Mouse (Mus musculus): ENCODE measurements around the gene Ndufa5. TPM values are rescaled to one million over a fixed set of nuclear protein-coding genes. Genes with fewer than 3 reads are reported as not detected.

Ndufa5 gene
- total RNA-seq (2022), result 100 to 1,000 TPM; 252 to 307 (median 286) TPM

DNA sequence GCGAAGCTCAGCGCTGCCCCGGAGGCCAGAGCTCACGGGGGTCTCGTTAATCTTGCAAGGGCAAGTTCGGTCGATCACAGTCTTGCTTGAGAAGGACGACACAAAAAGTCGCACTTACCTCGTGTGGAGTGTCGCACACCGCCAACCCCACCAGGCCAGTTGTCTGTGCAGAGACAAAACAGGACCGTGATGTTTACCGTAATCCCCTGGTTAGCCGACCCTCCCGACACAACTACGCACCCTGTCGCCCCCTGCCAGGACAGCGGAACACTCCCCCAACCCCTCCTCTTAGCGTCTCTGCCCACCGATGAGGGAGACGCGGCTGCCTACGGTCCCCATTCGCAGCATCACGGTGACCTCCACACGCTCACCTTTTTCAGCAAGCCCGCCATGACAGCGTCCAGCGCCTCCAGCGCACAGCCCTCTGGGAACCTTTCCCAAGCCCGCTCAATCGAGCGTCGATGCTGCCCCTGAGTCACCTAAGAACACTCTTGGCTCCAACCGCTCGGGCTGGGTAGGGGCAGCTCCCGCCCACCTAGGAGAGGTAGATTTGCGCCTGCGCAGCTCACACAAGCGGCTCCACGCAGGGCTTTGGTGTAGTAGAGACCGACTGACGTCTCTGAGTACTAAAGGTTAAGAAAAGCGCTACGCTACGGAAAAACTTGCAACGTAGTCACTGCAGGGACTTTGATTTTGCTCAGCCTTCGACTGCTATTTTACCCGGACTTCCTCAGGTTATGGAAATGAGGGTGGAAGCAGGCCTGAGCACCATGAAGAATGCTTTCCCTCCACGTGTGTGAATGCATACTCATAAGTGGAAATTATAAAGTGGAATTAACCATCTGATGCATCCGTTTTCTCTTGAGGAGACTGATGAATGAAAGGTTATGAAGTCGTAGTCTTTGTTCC lies at the start of gene Ndufa5:
Gene Ndufa5, minus strand, starts transcription at position 859 of the 909 bp plus-strand sequence.
- peak; percentile 72 to 91 for DNase-seq (ENCODE audit: low spot score in 2 of 2)

DNA sequence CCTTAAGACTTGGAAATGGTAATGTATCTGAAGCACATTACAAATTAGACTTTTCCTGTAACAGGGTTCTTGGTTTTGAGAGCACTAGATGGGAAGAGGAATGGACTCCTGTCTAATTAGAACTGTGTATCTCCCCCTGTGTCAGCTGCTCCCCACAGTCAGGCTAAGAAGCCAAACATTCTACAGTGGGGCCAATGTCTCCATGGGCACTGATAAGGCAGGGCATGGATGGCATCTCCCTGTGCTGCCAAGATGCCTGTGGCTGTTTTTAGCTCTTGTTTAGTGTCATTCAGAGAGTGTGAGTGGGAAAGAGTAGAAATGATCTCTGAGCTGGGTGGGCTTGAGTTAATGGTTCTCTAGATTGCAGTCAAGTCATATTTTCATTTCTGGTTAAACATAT lies 45.5 kb upstream of the Ndufa5 start:
- DNase-seq (ENCODE audit: low spot score in 2 of 2), result no peak

DNA sequence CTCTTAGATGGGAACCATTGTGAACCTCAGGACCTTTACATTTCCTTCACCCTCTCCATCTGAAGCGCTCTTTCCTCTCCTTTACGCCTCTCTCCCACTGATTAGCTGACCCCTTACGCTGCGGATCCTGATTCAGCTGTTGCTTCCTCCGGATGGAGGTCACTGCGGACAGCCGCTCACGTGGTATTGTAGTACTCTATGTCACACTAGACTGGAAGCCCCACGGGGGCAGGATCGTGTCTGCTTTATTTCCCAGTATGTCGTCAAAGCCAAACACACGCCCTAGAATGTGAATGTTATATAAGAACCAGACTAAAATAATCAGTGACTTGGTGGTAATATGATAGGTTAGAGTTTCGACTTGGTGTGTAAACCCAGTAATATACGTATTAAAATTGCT lies 44.6 kb upstream of the Ndufa5 start:
- no peak for DNase-seq (ENCODE audit: low spot score in 2 of 2)

DNA sequence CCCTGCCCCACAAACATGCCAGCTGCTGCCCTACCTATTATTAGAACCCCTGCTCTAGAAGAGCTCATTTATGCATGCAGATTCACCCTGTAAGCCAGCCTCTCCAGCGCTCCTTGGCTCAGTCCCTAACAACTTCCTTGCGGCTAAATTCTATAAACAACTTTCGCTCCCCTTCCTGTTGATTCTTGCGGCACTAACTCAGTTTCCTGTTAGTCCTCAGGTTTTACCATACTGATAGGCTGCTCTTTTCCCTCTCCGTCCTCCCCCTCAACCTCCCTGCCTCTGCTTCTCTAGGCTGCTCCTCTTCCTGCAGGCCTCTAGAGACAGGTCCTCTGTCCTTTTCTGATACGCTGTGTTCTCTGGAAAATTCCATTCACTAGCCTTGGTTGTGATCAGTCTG lies 43.3 kb upstream of the Ndufa5 start:
- no peak for DNase-seq (ENCODE audit: low spot score in 2 of 2)

DNA sequence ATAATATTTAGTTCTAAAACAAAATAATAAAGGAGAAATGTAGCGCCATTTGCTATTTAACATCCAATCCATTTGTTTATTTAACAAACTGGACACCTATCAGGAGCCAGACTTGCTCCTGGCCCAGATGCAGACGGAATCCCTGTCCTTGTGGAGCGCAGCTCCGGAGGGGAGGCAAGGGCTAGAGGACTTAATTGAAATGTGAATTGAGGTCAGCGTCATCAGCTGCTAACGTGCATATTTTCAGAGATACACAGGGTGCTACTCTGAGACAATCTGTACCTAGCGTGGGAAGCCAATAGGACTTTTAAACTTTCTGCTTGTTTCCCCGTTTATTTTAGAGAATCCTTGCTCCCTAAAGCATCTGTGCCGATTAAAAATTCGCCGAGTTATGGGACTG lies 42.5 kb upstream of the Ndufa5 start:
- DNase-seq (ENCODE audit: low spot score in 2 of 2), result no peak

DNA sequence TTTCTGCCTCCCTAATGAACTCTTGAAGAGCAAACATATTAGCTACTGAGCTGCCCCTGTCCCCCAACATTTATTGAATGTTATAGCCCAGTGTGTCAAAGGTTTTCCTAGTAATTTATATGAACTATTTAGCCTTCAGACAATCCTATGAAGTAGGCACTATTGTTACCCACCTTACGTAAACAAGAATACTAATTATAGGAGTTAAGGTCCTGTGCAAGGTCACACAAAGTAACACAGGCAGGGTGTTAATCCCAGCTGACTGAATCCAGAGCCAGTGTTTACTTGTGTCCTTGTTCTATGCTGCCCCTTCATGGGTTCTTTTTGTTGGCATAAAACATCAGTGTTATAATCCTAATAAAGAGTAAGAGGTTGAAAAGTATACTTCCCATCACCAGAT lies 41.9 kb upstream of the Ndufa5 start:
- DNase-seq (ENCODE audit: low spot score in 2 of 2), result no peak

DNA sequence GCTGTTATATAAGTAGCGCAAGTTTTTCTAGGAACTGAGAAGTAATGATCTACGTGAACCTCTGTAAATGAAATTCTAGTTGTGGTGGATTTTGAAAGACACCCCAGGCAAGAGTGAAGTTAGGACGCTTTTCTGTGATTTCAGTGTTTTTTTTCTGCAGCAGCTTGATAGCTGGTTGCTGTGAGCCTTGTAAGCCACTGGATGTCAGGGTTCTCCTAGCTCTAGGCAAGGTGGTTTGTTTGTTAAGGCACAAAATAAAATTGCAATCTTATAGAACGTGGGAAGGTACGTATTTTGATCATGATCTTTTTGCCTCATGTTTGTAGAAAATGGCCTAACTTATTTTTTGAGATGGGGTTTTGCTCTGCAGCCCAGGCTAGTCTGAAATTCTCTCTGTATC lies 41.1 kb upstream of the Ndufa5 start:
- DNase-seq (ENCODE audit: low spot score in 2 of 2), result no peak

DNA sequence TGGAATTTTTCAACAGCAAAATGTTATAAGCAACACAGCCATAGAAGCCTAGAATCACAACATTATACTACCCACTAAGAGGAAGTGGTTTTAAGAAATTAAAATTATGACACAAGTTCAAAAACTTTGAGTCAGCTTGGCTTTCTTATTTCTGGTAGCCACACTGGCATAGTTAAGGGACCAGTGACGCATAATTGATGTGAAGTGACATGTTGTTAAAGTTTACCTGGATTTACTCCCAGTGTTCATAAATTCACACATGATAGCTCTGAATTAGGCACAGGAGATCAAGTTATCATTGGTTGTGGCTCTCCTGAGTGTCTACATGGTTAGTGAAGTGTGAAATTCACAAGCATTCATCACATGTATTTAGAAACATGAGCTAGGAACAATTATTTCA lies 37.1 kb upstream of the Ndufa5 start:
- DNase-seq (ENCODE audit: low spot score in 2 of 2), result no peak

DNA sequence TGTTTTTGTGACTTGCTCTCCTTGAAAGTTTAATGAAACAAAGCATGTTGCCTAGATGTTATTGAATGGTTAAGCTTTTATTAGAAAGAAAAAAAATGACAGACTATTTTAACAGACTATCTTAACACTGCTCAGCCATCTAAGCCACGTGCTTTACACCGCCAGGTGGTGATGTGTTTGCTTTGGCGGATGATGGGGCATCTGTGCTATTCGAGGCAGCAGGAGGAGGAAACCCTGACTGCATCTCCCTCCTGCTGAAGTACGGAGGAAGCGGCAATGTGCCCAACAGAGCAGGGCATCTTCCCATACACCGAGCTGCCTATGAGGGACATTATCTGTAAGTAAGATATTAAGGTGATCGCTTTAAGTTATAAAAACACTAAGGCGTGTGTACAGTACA lies 36.3 kb upstream of the Ndufa5 start:
- DNase-seq (ENCODE audit: low spot score in 2 of 2), result peak in 1 of 2 experiments; percentile 24

DNA sequence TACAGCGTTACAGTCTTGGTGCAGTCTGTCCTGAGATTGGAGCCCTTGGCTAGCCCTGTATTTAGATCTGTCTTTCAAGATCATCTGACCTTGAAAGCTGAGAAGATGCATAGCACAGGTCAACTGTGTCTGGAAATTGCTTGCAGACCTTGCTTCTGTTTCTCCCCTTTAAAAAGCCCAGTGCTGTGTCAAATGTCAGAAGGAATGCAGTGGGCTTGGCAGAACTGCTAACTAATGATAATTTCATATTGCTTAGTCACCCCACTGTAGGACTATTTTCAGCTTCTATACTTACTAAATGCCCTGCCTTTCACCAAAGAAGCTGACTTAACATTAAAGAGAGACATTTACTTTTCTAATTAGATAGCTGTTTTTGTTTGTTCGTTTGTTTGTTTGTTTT lies 27.7 kb upstream of the Ndufa5 start:
- no peak for DNase-seq (ENCODE audit: low spot score in 2 of 2)

DNA sequence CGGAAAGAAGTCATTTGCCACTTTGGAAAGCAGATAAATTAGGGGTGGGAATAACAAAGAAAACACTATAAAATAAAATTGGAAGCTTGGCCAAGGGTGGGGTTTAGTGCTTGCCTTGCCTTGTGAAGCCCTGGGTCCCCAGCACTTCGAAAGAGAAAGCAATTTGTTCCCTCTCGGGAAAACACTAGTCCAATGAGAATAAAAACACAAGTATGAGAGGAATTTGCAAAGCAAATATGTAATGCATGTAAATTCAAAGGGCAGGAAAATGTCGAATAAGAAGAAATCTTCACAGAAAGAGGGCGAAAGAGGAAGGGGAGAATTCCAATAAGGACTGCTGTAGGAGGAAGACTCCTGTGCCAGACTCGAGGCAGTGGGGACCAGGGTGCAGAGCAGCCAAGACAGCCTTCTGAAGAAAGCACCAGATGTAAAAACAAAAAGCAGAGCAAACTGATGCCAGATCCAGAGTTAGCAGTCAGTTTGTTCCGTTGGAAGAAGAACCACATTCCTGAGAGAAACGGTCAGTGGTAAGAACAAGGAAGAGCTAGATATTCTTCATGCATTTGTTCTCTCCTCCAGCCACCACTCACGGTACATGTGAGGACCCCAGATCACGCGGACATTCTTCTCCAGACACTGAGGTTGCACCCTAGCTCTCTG lies 26.7 kb upstream of the Ndufa5 start:
- no peak for DNase-seq (ENCODE audit: low spot score in 2 of 2)

DNA sequence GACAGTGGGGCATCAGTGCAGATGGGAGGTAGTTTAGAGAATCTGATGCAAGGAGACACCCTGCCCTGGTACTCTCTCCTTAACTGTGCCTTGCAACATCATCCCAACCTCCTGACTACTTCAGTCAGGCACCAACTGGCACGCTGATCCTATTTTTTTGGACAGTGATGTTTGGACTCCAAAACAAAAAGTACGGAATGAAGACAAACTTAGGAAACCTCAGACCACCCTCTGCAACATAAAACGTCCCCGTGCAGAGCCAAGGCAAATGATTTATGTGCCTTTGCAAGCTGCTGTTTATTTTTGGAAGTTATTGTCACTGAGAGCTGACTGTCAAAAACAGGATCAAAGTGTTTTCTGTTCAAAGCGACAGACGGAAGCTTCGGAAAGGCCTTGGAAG lies 24.2 kb upstream of the Ndufa5 start:
- no peak for DNase-seq (ENCODE audit: low spot score in 2 of 2)

DNA sequence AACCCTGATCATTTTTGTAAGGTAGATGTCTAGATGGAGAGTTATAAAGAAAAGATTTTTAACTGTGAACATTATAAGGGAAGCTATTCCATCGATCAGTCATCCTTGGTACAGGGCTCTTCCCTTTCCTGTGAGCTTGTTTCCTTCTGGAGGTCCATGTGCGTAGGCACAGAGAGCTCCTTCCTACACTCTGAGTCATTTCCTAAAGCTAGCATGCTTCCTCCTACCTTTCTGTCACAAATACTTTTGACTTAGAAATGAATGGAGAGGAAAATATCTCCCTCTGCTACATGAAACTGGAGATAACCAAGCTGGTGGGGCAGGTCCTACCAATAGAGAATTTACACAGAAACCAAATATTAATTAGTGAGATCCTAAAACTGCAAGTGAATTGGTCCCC lies 22.0 kb upstream of the Ndufa5 start:
- DNase-seq (ENCODE audit: low spot score in 2 of 2), result no peak

DNA sequence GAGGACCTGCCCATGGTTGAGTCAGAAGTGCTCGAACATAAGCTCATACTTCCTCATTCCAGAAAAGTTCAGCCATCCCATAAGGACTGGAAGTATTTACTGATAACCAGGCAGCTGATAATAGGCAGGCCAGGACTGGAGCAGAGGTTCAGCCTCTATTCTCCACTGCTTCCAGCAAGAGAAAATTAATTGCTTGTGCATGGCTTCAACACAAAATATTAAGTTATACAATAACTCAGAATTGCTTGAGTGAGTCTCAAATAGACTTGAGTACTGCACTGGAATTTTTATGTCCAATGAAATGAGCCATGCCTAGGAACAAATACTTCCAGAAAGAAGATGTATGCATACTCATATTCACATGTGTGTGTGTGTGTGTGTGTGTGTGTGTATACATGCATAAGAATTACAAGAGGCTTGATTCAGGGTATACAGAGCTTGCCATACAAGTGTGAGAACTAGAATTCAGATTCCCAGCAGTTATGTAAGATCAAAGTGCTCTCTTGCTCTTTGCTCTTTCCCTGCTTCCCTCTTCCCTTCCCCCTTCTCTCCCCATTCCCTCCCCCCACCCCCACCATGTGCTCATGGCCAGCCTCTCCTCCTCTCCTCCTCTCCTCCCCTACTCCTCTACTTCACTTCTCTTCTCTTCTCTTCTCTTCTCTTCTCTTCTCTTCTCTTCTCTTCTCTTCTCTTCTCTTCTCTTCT lies 19.1 kb upstream of the Ndufa5 start:
- no peak for DNase-seq (ENCODE audit: low spot score in 2 of 2)

DNA sequence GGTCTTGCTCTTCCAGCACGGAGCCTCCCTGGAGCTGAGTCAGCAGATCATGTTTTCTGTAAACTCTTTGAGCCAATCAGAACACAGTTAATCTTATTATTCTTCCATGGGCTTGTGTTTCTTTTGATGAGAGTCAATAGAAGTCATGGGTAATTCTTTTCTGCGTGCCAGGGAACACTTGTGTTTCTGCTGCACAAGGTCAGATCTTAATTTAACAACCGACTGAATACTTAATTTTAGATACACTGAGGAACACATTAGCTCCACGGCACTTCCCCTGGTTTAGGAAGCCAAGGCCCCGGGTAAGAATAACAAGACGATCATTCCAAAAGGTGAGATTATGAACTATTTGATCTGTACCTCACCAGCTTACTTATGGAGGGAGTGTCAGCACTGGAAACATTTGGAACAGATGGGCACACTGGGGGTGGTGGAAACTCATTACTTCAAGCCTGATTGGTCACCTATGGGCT lies 15.3 kb upstream of the Ndufa5 start:
- no peak for DNase-seq (ENCODE audit: low spot score in 2 of 2)

DNA sequence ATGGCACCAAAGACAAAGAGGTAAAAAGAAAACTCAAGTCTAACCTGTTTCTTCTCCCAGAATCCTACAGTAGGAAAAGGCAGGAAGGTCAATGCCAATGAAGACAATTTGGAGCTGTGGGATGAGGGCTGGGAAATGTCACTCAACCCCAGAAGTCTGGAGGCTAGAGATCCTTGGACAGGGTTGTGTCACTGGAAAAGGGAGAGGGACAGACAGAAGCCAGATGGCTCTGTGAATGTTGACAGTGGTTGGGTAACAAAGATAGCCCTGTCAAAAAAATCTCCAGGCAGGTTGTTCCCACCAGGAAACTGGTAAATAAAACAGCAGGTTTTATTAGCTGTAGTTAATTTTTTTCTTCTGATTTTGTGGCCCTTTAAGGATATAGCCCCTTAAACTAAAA lies 14.6 kb upstream of the Ndufa5 start:
- DNase-seq (ENCODE audit: low spot score in 2 of 2), result no peak

DNA sequence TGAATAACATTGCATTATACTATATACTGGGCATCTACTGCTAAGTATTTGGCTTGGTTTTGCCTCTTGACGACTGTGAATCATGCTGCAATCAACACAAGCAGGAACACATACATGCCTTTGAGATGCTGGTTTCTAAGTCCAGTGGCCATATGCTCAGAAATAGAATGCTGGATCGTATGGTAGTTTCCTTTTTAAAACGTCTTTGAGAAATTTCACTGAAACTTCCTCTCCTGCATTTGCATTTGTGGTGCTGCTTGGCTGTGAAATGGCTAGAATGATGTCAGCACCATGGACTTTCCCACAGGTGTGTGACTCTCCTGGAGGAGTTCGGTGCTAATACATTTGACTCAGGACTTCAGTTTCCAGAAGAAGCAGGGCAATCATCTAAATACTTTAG lies 12.3 kb upstream of the Ndufa5 start:
- DNase-seq (ENCODE audit: low spot score in 2 of 2), result no peak

DNA sequence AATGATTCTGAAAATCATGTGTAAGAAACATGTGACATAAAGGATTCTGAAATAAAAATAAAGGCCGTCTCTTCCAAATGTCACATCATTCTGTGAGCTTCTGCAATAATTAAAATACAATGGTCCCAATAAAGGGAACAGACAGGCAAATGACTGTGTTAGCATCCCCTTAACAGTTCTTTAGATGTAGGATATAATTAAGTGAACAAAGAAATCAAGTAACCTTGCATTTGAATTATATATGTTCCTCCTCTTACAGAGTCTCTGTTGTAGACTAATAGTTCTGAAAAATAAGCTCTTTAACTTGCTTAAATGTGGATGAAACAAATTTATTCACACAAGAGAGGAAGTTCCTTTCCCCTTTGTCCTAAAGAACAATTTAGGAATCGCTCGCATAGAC lies 10.6 kb upstream of the Ndufa5 start:
- no peak for DNase-seq (ENCODE audit: low spot score in 2 of 2)

DNA sequence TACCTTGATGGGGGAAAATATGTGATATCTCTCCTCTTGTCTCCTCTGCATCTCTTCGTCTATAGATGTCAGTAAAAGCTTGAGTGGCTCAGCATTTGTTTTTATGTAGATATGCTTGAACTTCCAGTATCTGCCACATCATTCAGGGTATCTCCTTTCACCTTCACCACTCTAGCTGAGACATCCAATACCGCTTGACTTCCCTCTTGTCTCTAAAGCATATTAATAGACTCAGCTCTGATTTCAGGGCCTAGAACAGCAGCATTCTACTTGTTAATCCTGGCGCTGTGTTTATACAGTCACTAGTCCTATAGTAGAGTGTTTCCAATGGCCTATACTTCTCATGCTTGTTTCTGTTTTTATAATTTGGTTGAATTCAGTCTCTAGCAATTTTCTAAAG lies 5.0 kb upstream of the Ndufa5 start:
- DNase-seq (ENCODE audit: low spot score in 2 of 2), result no peak

DNA sequence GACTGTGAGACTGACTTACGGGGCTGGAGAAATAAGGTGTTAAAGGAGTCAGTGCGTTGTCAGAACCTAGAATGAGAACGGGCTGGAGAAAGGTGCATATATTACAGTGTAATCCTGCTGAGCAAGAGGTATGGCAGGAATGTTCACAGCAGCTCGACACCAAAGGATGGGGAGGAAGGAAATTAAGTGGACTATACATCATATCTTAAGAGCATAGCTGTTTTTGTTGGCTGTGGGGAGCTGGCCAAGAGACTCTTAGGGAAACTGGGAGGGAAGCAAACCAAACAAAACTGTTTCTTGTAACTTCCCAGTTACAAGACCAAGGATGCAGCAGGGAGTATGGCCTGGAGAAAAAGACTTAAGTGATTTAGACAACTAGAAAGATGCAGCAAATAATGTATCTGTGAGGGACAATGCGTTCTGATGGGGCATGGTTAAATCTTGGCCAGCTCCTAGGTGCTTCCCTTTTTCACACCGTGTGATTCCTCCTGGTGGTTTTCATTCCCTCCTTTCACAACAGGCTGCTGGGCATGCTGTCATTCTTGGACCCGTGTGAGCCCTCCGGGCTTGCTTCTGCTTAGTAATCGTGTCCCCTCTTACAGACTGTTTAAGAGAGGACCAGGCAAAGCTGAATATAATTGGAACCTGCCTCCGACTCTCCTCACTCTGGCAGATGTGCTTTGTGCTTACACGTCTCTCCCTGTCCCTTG lies 3.1 kb upstream of the Ndufa5 start:
- DNase-seq (ENCODE audit: low spot score in 2 of 2), result no peak

DNA sequence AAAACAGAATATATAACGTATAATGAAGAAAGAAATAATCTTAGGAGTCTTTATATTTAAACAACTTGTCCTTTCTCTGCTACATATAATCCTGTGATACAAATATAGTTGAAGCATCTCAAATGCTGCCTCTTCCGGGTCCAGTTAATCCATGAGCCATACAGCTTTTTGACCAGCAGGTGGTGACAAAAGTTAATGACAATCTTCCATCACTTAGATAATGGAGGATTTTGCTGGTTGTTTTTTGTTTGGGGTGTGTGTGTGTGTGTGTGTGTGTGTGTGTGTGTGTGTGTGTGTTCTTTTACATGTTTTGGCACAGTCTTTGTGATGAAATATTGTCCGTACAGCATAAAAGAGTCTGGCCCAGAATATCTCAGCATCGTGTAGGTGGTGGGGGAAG lies 2.4 kb upstream of the Ndufa5 start:
- DNase-seq (ENCODE audit: low spot score in 2 of 2), result no peak

DNA sequence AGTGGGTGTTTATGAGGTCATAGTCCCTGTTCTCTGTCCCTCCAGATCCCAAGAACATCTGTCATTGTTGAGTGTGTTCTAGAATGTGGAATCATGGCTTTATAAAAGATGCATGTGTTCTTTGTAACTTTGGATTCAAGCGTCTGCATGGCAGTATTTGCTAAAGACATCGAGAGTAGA lies 141 bp upstream of the Ndufa5 start, which contains the start of gene Asb15:
Gene Asb15, plus strand, starts transcription at position 81 of the 180 bp plus-strand sequence.
- DNase-seq (ENCODE audit: low spot score in 2 of 2), result no peak
